Mouse (Mus musculus) cerebellum, adult 2 months (tissue): ENCODE data around the gene Alg2.

ENCODE experiments used
- CTCF ChIP-seq: fragments of 200-500 bp; IDR thresholded peaks from 2 replicates; pipeline ENCODE4 v1.5.1; 2011; ENCODE audit warnings: low read depth, mild to moderate bottlenecking, control low read depth, low read length, moderate library complexity, borderline replicate concordance; ENCODE audit not compliant: insufficient read depth
- POLR2A ChIP-seq: fragments of 200-500 bp; IDR thresholded peaks from 2 replicates; pipeline ENCODE4 v1.6.1; 2011; ENCODE audit warnings: low read length, control low read depth, borderline replicate concordance; ENCODE audit not compliant: insufficient read depth

DNA sequence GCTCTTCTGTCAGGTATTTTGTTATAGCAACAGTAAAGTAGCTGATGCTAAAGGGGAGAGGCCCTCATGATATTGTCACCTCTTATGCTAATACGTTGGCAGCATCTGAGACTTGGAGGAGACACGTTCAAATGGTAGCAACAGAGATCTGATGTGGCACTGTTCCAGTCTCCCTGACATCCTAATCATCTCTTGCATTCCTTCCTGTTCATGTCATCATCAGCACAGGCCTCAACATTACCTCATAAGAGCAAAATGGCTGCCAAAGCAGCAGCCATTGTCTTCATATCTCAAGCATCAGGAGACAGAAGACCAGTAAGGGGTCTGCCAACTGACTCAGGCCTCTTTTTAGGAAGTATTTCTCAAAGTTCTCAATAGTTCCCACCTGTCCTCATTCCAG, 20.6 kb upstream of the Alg2 start:
- TF ChIP-seq CTCF (no peak), POLR2A (no peak)
